Mouse (Mus musculus): ENCODE results near the gene Maoa. TPM values are rescaled to one million over a fixed set of nuclear protein-coding genes. Genes with fewer than 3 reads are reported as not detected.

Maoa gene
- 1 to 10 TPM; 2.6 to 2.9 TPM for total RNA-seq (2021)

DNA sequence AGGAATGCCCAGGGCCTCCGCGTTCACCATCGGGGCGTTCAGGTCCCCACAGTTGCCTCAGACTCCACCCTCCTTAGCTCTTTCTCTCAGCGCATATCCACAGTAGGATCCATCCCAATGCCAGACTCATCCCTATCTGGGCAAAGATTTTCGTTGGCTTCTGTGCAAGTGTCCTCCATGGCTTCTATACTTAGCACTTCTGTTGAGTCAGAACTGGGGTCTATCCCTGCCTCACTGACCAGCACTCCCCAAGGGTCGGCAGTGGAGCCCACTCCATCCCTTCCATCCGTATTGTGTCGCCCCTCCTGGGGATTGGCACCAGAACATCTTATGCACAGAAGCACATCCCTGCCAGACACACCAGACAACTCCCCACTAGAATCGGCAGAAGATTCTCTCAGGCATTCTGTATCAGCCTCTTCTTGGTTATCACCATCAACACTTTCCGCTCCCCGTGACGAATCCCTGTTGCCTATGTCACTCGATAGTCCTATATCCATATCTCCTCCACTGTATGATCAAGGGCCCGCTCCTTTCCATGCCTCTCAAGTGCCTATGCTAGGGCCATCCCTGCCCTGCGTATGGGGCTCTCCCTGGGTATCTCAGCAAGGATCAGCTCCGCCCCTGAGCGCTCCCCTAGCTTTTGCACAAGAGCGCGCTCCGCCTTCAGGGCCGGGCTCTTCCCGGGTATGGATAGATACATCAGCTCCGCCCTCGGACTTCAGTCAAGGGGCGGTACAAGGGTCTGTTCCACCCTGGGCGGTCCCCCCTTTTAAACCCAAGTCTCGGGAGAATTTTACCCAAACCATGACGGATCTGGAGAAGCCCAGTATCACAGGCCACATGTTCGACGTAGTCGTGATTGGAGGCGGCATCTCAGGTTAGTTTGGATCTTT is at the start of gene Maoa:
Maoa (plus strand) TSS at position 665 of the 896 bp plus-strand sequence.
- intact Hi-C loops (cut with DNase I), result no loop called here
- DNase-seq (ENCODE audit: low spot score), result peak; percentile 58

DNA sequence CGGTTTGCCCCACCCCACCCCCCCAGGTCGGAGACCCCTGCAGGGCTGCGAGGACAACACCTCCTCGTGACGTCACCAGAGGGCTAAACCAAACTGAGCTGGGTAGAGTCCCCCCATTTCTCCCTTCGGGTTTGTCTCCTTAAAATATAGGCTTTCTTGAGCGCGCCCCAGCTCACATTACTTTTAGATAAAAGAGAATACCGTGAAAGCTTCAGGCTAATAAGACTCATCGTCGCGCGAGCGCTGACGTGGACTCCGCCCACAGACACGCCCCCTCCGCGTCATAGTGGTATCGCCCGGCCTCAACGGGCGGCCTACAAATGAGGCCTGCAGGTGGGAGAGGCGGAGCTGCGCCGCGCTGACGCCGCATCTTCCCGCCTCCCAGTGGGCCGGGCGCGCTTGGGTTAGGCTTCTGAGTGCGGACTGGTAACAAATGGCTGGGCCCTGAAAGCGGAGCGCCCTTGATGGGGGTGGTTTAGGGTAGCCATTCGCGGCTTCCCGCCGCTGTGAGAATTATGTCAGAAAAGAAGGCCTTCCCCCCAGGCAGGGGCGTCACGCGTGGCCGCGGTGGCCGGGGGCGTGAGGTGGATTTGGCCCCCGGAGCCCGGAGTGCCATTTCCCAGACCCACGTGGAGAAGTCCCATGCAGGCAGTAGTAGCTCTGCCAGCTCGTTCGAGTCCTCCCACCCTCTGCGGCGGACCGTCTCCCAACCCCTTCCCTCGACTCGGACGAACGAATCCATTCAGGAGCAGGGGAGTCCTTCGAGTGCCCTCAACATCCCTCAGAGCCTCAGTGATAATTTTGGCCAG is 1.1 kb upstream of the Maoa start:
- DNase-seq (ENCODE audit: low spot score), result peak; percentile 78
- intact Hi-C loops (cut with DNase I), result no loop called here

DNA sequence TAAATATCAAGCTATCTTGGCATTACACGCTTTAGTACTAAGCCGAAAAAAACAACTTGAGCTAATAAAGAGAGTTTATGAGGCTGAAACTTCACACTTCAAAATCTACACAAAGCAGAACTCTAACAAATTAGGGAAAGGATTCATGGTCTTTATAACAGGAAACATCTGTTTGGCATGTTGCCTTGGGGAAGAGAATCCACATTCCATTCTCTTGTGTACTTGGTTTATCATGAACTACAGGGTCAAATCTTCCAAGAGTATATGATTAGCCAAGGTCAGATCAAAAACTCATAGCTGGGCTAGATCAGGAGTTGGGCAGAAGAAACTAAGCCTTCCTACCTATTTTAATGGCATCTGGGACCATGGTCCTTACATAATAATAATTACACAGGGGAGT is 37.0 kb downstream of the Maoa start:
- intact Hi-C loops (cut with DNase I), result loop anchor here (5.0 kb wide), 1 partner anchor 34 kb away; no protein-coding TSS in a partner anchor
- no peak for DNase-seq (ENCODE audit: low spot score)

DNA sequence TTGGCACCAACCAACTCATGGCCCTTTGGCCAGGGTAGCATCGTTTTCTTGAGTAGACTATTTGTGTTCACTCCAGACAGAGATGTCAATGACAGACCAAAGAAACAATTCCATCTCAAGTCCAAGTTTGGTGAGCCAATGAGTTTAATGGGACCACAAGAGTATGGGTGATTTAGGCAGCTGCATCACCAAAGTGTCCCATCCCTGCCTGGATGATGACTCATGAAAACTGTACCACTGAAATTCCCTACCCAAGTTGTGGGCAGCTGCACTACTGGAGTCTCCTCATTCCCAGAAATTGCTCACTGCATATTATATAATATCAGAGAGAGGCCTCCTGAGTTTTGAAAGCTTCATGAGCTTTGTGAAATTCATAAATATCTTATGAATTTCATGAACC is 86.6 kb downstream of the Maoa start:
- DNase-seq (ENCODE audit: low spot score), result no peak
- intact Hi-C loops (cut with DNase I), result no loop called here

DNA sequence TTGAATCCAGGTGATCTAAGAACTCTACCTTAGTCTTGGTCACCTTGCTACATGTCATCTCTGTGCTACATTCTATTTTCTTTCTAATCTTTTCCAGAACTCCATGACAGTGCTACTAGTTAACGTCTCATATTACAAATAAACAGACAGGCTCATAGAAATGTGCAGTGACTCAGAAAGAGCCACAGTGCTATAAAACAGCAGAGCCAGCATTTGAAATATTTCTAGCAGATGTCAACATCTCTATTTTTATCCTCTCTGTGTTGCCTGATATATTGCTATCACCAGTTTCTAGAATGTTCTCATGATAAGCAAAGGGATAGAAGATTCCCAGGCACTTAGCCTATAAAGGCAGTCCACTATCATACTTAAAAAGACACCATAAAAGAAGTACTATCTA is 94.5 kb downstream of the Maoa start:
- DNase-seq (ENCODE audit: low spot score), result no peak
- intact Hi-C loops (cut with DNase I), result no loop called here

Other genes starting within 250 kb of the Maoa start
- gene Cypt1, start 96.8 kb upstream of the Maoa start, total RNA-seq (2021), result not detected
- 10 to 100 TPM; 23.4 to 29.4 TPM for gene Maob, start 197.7 kb downstream of the Maoa start, total RNA-seq (2021)

All from heart, postnatal 25 days (tissue).